16 mouse cellular contexts compared by ENCODE assay signal in the genomic region with DNA sequence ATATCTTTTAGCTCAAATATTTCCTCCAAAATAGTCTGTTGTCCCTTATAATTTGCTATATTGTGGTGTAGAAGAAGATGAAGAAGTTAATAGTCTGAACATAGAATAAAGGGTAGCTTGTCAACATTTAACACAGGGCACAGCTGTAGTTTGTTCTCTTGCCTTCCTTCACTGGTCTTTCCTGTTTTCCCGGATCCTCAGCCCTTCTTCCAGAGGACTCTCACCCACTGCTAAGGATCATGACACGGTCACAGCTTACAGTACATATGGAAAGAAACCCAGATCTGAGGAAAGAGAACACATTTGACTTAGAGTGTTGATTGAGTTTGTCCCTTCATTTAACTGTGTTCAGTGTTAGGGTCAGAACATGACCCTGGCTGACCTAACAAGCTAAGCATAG. TPM values are rescaled to one million over a fixed set of nuclear protein-coding genes. Genes with fewer than 3 reads are reported as not detected.
"Had no signal": no experiment of that assay in that cellular context is flagged by ENCODE, and none has a peak within 500 bp of the region (broad histone marks: within the 10 kb centered on the region; RNA-seq: fewer than 3 reads in every experiment).

No protein-coding gene starts in this region.

- H3K4me3 ChIP-seq: kidney, embryonic 15.5 days; layer of hippocampus, adult 2 months; limb, embryonic 13.5 days; midbrain, embryonic 10.5 days; myocyte; neural tube, embryonic 15.5 days had no signal

- H3K4me2 ChIP-seq: kidney, embryonic 15.5 days; limb, embryonic 13.5 days; neural tube, embryonic 15.5 days had no signal

- H3K27ac ChIP-seq: kidney, embryonic 15.5 days; layer of hippocampus, adult 2 months; limb, embryonic 13.5 days; liver, embryonic 14.5 days; midbrain, embryonic 10.5 days; neural tube, embryonic 15.5 days; stomach, postnatal 0 days had no signal

- H3K4me1 ChIP-seq: kidney, embryonic 15.5 days; limb, embryonic 13.5 days; neural tube, embryonic 15.5 days had no signal

- H3K27me3 ChIP-seq: kidney, embryonic 15.5 days; limb, embryonic 13.5 days; neural tube, embryonic 15.5 days had no signal

- H3K9ac ChIP-seq: kidney, embryonic 15.5 days; limb, embryonic 13.5 days; liver, embryonic 14.5 days; neural tube, embryonic 15.5 days had no signal

- H3K9me3 ChIP-seq: kidney, embryonic 15.5 days; limb, embryonic 13.5 days; midbrain, embryonic 10.5 days; neural tube, embryonic 15.5 days had no signal

- DNase-seq: left cerebral cortex, postnatal 4 days; midbrain, embryonic 14.5 days; right cerebral cortex, adult 18-20 months; thymus, postnatal 4 days had no signal

- H3K36me3 ChIP-seq: kidney, embryonic 15.5 days; limb, embryonic 13.5 days; midbrain, embryonic 10.5 days; neural tube, embryonic 15.5 days had no signal

RNA-seq across cellular contexts. Expression of a gene that starts 53.7 kb away (rescaled TPM):
- total RNA-seq: layer of hippocampus, adult 2 months; left cerebral cortex, postnatal 4 days had no signal

RNA-seq across cellular contexts. Expression of a gene that starts 58.5 kb away (rescaled TPM):
- total RNA-seq: layer of hippocampus, adult 2 months; layer of hippocampus, postnatal 10 days; left cerebral cortex, postnatal 4 days; megakaryocyte, adult 5-6 weeks had no signal
- polyA plus RNA-seq: kidney, embryonic 15.5 days; limb, embryonic 13.5 days; liver, adult 2 months; midbrain, embryonic 10.5 days; midbrain, embryonic 14.5 days; myocyte; neural tube, embryonic 11.5 days; neural tube, embryonic 15.5 days had no signal
